Mouse (Mus musculus) megakaryocyte, embryonic 14.5 days (primary cell): ENCODE data around the gene Fam19a1.

ENCODE experiments used
- FLI1 ChIP-seq: IDR thresholded peaks from 2 replicates; pipeline ENCODE4 v1.6.1; 2012; ENCODE audit warnings: low read length, inconsistent platforms, mixed read lengths
- GATA1 ChIP-seq: IDR thresholded peaks from 3 replicates; pipeline ENCODE4 v1.6.1; 2012; ENCODE audit warnings: mixed read lengths, low read length, inconsistent platforms, borderline replicate concordance

DNA sequence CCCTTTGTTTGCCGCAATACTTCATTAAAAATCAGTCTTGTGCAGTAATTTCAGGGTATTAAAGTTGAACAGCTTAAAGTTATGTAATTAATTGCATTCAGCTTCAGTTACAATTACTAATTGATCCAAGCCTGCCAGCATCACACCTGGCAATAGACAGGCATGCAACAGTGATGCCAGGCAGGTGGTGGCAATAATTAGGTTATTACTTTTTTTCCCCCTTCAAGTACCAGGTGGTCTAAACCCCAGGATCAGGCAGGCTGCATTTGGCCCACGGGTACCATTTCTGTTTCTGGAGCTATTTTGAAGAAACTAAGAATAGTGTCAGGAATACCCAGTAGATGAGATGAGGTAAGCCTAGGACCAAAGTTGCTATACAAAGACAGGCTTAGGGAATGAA, 141.9 kb downstream of the Fam19a1 start:
- TF ChIP-seq GATA1 (no peak), FLI1 (no peak)
